Mouse (Mus musculus): Measurements from ENCODE around the gene Arhgap24. TPM values are rescaled to one million over a fixed set of nuclear protein-coding genes. Genes with fewer than 3 reads are reported as not detected.

Gene Arhgap24
- total RNA-seq, 2 experiments from 2014 or later = 12.1 to 23.2 TPM

DNA sequence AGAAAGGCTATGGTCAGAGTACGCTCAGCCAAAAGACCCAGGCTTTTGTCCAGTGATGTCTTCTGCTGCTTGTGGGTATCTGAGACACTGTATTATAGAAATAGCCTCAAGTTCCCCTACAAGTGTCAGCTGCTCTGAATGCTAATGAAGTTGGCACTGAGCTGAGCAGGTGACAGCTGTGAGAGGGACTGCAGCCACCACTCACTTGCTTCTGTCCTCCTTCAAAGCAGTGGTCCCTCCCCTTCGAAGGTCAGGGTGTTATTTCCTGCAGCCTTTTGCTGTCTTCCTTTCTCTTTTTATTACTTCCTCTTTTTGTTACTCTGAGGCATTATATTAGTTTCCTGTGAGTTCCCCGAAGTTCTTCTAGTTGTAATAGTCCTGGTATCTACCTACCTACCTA is 16.0 kb downstream of the Arhgap24 start:
- no peak for DNase-seq (ENCODE audit: low spot score in 2 of 2)

DNA sequence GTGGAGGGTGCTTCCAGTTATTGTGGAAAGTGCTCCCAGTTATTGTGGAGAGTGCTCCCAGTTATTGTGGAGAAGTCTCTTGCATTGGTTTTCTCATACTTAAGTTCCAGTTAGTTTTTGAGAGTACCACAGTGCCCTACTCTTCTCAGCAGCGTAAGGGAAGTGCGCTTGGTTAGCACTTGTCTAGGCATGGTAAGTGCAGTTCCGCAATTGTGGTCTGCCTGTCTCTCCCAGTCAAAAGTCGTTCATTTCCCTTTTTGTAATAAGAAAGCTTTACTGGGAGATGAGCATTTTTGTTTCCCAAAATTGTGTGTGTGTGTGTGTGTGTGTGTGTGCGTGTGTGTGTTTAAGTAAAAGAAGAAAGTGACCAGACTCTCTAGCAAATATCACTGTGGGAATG is 17.6 kb downstream of the Arhgap24 start:
- no peak for DNase-seq (ENCODE audit: low spot score in 2 of 2)

DNA sequence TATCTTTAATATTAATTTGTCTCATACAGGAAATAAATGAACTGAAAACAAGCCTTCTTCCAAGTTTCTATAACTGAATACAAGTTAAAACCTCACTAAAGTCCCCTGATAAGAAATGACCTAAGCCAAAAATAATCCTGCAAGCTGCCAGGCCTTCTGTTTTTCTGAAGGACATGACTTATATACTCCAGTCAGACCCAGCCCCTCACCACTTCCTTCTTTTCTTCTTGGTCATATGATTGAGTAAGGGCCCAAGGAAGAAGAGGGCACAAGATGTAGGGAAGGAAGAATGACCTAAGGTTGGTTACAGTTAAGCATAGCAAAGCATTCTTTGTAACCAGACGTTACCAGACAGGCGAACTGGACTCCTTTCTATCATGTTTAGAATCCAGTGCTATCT is 21.1 kb downstream of the Arhgap24 start:
- no peak for DNase-seq (ENCODE audit: low spot score in 2 of 2)

DNA sequence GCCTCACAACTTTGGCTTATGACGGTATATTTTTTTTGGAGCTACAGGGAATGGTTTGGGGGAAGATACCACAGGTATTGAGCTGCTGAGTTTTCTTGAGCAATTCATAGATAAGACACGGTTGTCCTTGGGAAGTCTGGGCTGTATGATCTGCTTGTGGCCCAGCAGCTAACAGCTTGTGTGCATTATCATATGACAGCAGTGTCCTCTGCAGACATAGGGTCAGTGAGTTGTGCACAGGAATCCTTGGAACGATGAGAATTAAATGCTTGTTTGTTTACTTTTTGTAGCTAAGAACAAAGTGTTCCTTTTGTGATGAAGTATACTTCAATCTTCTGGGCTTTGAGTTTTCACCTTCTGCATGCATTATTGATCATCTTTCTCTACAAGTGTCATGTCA is 21.9 kb downstream of the Arhgap24 start:
- DNase-seq (ENCODE audit: low spot score in 2 of 2) = no peak

DNA sequence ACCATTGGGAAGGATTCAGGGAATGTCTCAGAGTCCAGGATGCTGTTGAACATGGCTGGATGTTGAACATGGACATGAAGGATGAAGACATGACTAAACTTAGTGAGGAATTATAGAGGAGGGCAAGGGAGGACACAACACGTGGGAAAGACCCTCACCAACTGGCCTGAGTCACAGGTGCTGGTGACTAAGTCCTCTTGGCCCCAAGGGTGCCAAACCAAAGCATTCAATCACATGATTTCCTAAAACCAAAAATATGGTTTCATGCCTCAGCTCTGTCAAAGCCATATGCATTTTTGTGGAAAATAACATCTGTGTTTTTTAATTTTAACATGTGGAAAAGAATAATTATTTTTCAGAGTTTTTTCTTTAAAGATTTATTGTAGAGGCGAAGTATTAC is 22.7 kb downstream of the Arhgap24 start:
- no peak for DNase-seq (ENCODE audit: low spot score in 2 of 2)

DNA sequence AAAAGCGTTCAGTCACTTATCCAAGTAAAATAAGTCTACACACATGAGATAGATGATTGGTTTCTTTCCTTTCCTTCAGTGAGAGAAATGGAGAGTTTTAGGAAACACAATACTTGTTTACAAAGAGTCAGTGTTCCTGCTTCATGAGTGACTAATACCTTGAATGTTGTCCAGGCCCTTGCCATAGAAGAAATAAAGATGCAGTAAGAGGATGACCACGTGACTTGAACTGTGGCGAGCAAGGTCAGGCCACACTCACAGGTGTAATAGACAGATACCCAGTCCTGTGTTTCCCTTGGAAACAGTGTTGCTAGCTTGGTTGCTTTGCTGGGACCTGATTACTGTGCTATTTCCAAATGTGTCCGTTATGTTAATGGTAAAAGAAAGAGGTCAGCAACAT is 23.4 kb downstream of the Arhgap24 start:
- DNase-seq (ENCODE audit: low spot score in 2 of 2) = no peak

DNA sequence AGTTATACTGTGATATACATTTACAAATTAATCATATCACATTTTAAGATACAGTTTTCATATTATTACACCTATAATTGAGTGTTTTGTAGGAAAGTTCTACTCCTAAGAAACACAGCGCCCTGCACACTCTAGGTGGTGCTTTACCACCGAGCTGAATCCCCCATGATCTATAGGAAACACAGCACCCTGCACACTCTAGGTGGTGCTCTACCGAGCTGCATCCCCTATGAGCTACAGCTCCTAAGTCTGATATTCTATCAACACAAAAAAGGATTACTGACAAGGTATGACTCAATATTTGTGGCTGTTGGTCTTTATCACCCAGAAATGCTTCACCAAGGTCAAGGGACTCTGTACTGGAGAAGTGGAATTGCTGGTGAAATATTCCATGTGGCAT is 27.0 kb downstream of the Arhgap24 start:
- DNase-seq (ENCODE audit: low spot score in 2 of 2) = no peak

DNA sequence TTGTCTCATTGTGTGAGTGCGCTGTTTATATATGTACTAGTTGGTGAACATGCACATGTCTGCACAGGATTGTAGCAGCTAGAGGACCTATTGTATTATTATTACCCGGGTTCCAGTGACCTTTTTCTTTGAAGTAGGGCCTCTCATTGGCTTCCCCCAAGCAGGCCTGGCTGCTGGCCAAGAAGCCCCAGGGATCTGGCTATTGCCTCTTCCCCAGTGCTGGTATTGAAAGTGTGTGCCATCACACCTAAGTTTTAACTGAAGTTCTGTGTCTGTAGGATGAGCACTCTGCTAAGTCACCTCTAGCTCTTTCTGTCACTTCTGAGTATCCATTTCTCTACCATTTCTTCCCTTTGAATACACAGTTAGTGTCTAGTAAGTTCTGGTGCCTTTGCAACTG is 28.2 kb downstream of the Arhgap24 start:
- DNase-seq (ENCODE audit: low spot score in 2 of 2) = no peak

DNA sequence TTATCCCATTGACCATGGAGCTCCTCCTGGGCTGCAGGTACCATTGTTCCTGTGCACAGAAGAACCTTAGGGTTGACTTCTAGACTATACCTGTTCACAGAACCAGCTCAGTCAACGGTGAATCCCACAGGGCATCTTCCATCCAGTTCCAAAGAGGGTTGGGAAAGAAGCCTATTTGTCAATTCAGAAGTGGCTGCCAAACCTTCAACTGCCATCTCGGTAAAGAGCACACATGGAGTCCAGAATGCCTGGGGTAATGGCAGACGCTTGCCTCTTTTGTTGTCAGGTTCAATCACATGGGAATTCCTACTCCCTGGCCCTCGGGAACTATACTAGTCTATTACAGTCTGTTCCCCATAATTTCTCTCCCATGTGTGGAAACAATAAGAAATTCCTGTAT is 30.5 kb downstream of the Arhgap24 start:
- no peak for DNase-seq (ENCODE audit: low spot score in 2 of 2)

DNA sequence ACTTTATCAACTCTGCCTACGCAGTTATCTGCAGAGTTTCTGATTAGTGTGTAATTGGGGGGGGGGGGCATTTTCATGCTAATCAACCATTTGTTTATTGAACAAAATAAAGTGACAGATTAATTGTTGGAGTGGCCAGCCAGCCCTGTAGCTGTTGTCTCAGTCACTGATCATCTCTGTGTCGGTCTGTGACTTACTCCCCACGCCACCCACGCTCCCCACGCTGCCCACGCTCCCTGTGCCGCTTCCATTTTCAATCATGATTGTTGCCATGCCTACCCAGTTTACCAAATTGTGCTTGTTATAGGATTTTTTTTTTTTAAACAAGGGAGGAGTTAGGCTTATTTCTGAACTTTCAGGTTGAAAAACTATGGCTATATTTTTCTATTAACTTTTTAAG is 34.3 kb downstream of the Arhgap24 start:
- DNase-seq (ENCODE audit: low spot score in 2 of 2) = no peak

DNA sequence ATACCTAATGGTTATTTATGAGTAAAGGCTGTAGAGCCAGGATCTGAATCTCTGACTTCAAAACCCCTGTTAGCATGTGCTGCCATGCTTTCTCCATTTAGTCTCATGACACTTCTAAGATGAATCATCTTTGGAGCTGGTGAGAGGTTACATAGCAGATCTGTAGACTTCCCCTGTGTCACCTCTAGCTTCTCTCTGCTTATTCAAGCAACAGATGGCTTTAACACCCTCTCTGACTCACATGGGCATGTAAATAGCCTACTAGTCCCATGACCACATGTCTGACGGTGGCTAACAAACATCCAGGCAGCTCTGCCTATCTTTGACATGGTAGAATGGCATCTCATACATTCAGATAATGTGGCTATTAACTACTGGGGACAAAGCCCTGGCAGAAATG is 39.3 kb downstream of the Arhgap24 start:
- no peak for DNase-seq (ENCODE audit: low spot score in 2 of 2)

DNA sequence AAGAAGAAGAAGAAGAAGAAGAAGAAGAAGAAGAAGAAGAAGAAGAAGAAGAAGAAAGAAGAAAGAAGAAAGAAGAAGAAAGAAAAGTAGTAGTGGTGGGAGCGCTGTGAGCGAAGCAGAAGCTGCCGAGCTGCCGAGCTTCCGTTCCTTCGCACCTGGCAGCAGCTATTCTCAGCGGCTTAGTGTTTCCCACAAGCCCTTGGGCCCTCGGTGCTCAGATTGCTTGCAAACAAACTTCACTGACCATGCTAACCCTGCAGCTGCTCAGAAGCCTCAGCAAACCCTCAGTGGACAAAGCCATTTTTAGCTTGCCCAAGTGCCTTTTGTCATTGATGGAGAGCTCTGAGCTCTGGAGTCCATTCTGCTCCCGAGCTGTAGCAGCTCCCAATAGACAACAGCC is 54.1 kb downstream of the Arhgap24 start:
- DNase-seq (ENCODE audit: low spot score in 2 of 2) = no peak

DNA sequence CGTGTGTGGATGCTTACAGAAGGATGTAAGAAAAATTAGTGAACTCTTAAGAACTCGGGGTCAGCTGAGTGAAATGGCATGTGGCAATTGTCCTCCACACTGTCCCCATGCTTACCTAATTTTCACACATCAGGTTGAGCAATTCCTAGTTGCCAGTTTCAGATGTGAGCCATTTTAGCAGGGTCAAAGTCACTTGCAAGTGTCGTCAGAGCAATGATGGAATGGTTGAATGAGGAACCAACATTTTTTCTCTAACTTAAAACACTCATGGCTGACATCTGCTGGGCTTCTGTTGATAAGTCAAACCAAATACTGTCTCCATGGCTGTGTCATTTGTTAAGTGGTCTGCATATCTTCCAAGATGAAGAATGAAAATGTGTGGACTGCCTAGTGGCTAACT is 56.6 kb downstream of the Arhgap24 start:
- DNase-seq (ENCODE audit: low spot score in 2 of 2) = no peak

DNA sequence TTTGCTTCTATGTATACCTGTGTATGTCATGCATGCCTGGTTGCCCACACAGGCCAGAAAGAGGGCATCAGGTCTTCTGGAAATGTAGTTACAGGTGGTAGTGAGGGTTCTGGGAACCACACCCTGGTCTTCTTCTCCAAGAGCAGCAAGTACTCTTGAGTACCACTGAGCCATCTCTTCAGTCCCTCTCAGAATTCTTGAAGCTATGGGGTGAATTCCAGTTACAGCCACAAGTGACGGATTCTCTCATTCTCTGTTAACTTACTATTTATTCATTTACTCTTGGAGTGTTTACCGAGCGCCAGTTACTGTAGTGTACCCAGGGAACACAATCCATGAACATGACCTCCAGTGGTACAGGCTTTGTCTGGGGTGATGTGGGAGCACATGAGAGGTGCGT is 65.1 kb downstream of the Arhgap24 start:
- no peak for DNase-seq (ENCODE audit: low spot score in 2 of 2)

DNA sequence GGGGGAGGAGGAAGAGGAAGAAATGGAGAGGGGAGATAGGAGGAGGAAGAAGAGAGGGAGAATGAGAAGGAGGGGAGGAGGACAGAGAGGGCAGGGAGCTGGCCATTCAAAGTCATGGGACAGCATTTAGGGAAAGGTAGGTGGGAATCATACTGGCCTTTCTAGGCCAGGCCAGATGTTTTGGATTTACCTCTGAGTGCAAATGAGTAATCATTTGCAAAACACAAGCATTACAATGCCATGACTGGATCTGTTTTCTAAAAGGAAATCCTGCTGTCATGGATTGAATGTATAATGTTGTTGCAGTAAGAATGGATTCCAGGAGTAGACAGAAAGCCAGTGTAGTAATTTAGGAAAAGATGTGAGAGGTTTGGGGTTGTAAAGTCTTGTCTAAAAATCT is 66.6 kb downstream of the Arhgap24 start:
- DNase-seq (ENCODE audit: low spot score in 2 of 2) = no peak

DNA sequence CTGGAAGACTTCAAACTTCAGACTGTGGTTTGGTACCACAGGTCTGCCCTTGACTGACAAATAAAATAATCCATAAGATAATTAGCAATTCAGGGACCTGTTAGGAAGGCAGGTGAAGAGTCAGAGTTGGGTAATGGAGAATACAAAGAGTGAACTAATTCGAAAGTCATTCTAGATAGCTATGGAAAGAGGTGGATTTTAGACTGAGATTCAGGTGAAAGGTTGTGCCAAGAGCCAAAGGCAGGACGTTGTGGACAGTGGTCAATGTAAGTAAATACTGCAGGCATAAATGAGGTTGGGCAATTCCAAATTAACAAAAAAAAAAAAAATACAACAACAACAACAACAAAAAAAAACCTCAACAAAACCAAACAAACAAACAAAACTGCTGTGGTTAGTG is 67.2 kb downstream of the Arhgap24 start:
- DNase-seq (ENCODE audit: low spot score in 2 of 2) = no peak

DNA sequence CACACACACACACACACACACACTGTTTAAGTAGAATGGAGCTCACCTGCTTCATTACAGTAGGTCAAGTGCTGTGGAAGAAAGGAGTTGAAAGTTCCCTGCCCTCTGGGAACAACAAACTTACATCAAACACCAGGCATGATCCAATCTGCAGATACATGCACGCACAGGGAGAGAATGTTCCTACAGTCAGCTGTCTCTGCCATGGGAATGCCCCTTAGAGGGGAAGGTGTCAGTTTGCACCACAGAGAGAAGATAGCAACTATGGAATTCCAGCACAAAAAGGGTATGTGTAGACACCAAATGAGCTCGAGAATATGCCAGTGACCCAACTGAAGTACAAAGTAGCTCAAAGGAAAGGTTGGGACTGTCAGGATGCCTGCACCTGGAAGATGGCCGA is 69.0 kb downstream of the Arhgap24 start:
- no peak for DNase-seq (ENCODE audit: low spot score in 2 of 2)

DNA sequence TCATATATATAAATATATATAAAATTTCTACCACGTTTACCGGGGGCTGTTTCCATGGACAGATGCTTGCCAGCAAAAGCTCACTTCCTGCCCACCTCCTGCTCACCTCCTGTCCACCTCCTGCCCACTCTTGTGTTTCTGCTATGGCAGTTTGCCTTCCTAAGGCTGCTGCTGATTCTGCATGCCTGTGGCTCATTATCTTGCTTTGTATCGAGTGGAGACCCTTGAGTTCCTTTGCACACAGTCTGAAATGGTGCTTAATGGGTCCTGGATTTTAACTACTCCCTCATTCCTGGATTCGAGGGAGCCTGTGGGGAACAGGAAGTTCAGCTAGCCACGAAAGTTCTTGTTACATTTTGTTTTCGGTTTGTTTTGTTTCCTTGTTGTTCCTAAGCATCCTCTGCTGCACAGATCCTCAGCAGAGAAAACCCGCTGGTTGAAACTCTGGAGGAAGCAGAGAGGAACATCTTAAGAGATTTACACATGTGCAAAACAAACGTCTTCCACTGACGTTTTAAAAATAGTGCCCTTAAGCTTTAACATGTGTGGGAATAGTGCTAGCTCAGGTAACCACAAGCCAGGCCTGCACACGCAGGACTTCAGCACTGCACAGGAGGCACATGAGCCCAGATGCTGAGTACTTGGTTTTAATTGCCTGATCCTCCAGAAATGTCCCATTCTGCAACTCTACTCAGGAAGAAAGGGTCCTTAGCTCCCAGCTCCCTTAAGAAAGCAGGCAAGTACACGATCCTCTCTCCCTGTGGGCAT is 69.9 kb downstream of the Arhgap24 start:
- no peak for DNase-seq (ENCODE audit: low spot score in 2 of 2)

DNA sequence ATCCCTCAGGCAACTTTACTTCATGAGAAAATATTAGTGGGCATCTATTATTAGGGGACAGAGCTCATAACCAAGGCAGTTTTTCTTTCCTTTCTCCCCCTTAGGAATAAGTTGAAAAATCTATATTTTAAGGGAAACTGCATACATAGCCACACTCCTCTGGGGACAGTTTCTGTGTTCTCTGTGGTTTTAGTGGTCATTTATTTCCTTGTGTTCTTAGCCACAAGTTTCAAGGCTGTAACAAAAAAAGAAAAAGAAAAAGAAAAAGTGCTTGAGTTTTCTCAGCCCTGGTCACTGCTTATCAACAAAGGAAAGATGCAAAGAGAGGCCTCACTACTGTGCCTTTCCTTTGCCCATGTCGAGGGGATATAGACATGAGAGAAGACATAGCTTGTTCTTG is 71.3 kb downstream of the Arhgap24 start:
- no peak for DNase-seq (ENCODE audit: low spot score in 2 of 2)

DNA sequence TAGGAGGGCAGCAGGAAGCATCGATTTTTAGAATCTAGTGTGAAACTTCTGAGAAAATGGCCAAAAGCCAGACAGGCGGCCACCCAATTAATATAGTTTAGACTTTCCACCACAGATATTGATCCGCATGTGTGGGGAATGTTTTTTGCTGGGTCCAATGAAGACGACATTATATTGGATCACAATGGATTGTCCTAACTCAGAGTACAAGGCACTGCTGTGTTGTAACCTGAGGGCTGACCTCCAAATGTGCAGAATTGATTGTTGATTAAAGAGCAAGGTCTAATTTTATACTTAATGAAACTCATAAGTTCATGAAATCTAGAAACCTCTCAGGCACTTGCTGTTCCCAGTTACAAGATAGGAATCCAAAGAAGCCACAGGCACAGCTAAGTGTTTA is 74.8 kb downstream of the Arhgap24 start:
- DNase-seq (ENCODE audit: low spot score in 2 of 2) = no peak

DNA sequence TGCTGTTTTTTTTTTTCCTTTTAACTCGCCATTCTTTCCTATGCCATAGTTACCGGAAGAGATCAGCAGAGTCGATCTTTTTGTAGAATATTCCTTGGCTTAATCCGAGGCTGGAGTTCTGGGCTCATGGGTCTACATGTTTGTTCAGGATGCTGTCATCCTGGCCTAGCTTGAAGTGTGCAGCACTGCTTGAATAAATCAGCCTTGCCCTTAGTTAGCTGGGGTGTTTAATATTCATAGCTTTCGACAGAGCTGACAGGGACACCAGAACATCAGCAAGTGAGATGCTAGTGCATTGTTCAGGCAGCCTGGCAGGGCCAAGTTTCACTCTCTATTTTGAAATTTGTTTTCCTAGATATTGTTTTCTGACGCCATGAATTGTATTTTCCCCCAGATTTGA is 79.1 kb downstream of the Arhgap24 start:
- no peak for DNase-seq (ENCODE audit: low spot score in 2 of 2)

DNA sequence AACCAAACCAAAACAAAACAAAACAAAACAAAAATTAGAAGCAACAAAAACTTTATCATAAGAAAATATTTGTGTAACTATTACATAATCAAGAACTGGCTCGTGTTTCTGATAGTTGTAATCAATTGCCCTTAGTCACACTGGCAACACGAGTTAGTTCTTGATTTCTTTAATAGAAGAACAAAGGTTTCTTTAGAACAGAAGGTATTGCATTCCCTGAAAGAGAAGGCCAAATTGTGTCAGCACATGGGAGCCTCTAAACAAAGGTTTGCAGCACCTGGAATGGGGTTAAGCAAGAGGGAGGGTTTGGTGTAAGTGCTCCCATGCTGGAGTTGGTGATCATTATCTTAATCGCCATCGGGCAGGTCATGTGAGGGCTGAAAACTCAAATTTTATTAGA is 82.8 kb downstream of the Arhgap24 start:
- DNase-seq (ENCODE audit: low spot score in 2 of 2) = no peak

DNA sequence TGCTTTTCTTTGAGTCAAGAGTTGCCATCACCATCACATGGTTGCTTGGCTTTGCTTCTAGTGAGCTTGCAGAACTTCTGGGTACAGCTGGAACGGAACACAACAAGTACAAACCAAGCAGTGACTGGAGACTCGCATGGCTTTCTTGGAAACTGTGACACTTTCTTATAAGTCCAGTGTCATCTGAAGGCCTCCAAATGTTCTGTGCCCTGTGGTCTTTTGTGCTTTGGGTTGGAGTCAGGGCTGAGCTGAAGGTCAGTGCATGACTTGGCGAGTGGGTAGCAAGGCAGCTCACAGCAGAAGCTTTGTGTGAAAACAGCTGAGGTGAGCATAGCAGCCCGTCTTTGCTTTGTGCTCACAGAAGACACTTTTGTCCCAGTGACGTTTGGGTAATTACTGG is 87.6 kb downstream of the Arhgap24 start:
- DNase-seq (ENCODE audit: low spot score in 2 of 2) = peak in 1 of 2 experiments; percentile 5

DNA sequence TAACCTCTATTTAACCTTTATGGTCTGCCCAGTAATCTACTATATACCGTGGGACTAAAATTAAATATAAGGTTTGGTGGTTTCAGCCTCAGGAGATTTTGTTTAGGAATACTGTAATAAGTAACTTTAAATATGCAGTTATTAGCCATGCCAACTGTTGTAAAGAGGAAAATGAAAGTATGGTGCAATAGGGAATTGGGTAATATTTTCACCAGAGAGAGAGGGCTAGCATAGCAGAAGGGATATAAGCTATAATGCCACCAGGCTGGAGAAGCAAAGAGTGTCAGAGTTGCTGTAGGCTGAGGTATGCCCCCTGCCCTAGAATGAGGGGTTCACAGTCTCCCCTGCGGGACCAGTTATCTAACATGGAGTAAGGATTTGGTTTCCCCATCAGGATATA is 90.3 kb downstream of the Arhgap24 start:
- DNase-seq (ENCODE audit: low spot score in 2 of 2) = no peak
